Comparison of ENCODE assay signal across 8 mouse cellular contexts in genomic region chr11:69621571-69622268, GRCm38 (mm10). TPM values are rescaled to one million over a fixed set of nuclear protein-coding genes. Genes with fewer than 3 reads are reported as not detected.
A peak's percentile ranks its signal among the peaks of the same experiment; 100 is the strongest.
DNase-seq lines count a peak whose midpoint lies in the region; ATAC-seq and TF ChIP-seq lines count a peak whose summit lies in the region.

Gene Sat2 (plus strand): TSS chr11:69622024.

- DNase-seq in right cerebral cortex, postnatal 14 days: peak; percentile 44
- DNase-seq in right cerebral cortex, postnatal 36 days (ENCODE audit: low spot score in 2 of 2): no peak
- DNase-seq in cerebellum, postnatal 4 days (ENCODE audit: low spot score in 2 of 2): peak; percentile 42 to 77
- no peak for DNase-seq in gonadal fat pad, adult 2 months (ENCODE audit: low read depth)
- DNase-seq in spleen, postnatal 4 days (ENCODE audit: low spot score in 2 of 2): no peak

- peak; percentile 49 for ATAC-seq in intestine, postnatal 0 days
- peak; percentile 59; the same call in 1 of the 2 replicates for ATAC-seq in liver, embryonic 12.5 days
- peak; percentile 92 for ATAC-seq in neural tube, embryonic 15.5 days (ENCODE audit: low FRiP score)

- WGBS in intestine, postnatal 0 days: 5% methylated on average over 20 of the region's 20 CpGs
- 4% methylated on average over 20 of the region's 20 CpGs for WGBS in liver, embryonic 12.5 days (ENCODE audit: insufficient replicate concordance)
- under 1% methylated on average over 20 of the region's 20 CpGs for whole genome bisulfite sequencing in neural tube, embryonic 15.5 days

- TF ChIP-seq CTCF in intestine, postnatal 0 days (IDR thresholded peaks at IDR 0.05; ENCODE audit: low read depth): no peak

- no peaks in the 10 kb centered on the region for H3K27me3 ChIP-seq in intestine, postnatal 0 days (replicated peaks; ENCODE audit: control insufficient read depth, insufficient read depth, low read length)
- peaks cover 10% of the 10 kb centered on the region for H3K27me3 ChIP-seq in liver, embryonic 12.5 days (replicated peaks)
- no peaks in the 10 kb centered on the region for H3K27me3 ChIP-seq in neural tube, embryonic 15.5 days (replicated peaks)

- no peaks in the 10 kb centered on the region for H3K36me3 ChIP-seq in intestine, postnatal 0 days (ENCODE audit: control insufficient read depth, insufficient read depth)
- no peaks in the 10 kb centered on the region for H3K36me3 ChIP-seq in liver, embryonic 12.5 days
- H3K36me3 ChIP-seq in neural tube, embryonic 15.5 days: no peaks in the 10 kb centered on the region

- H3K4me1 ChIP-seq in intestine, postnatal 0 days (replicated peaks; ENCODE audit: control insufficient read depth, insufficient read depth, low read length): peaks cover 3% of the 10 kb centered on the region; the same call in 1 of the 2 replicates
- H3K4me1 ChIP-seq in liver, embryonic 12.5 days: peaks cover 51% of the 10 kb centered on the region
- H3K4me1 ChIP-seq in neural tube, embryonic 15.5 days: peaks cover 20% of the 10 kb centered on the region

- peak within 1 kb of the TSS; percentile 70 for H3K4me2 ChIP-seq in intestine, postnatal 0 days (replicated peaks; ENCODE audit: low read depth)
- H3K4me2 ChIP-seq in liver, embryonic 12.5 days: peak within 1 kb of the TSS; percentile 77
- H3K4me2 ChIP-seq in neural tube, embryonic 15.5 days: peak within 1 kb of the TSS; percentile 82

- peak within 1 kb of the TSS; percentile 63 for H3K27ac ChIP-seq in intestine, postnatal 0 days (ENCODE audit: low read depth, low read length)
- peak within 1 kb of the TSS; percentile 81 for H3K27ac ChIP-seq in liver, embryonic 12.5 days
- H3K27ac ChIP-seq in neural tube, embryonic 15.5 days (replicated peaks): peak within 1 kb of the TSS; percentile 86

- H3K4me3 ChIP-seq in intestine, postnatal 0 days (ENCODE audit: low read depth, low read length): peak within 1 kb of the TSS; percentile 54
- peak within 1 kb of the TSS; percentile 62 for H3K4me3 ChIP-seq in liver, embryonic 12.5 days
- H3K4me3 ChIP-seq in neural tube, embryonic 15.5 days (replicated peaks): peak within 1 kb of the TSS; percentile 56

- H3K9ac ChIP-seq in intestine, postnatal 0 days (ENCODE audit: low read depth, low read length): peak within 1 kb of the TSS; percentile 57
- peak within 1 kb of the TSS; percentile 70 for H3K9ac ChIP-seq in liver, embryonic 12.5 days
- peak within 1 kb of the TSS; percentile 63 for H3K9ac ChIP-seq in neural tube, embryonic 15.5 days (replicated peaks)

- no peaks in the 10 kb centered on the region for H3K9me3 ChIP-seq in intestine, postnatal 0 days (ENCODE audit: control insufficient read depth)
- H3K9me3 ChIP-seq in liver, embryonic 12.5 days (replicated peaks): no peaks in the 10 kb centered on the region
- no peaks in the 10 kb centered on the region for H3K9me3 ChIP-seq in neural tube, embryonic 15.5 days (replicated peaks)

RNA-seq across cellular contexts. Expression of gene Sat2, which starts in this region (rescaled TPM):
- polyA plus RNA-seq in gonadal fat pad, adult 2 months (2012; rRNA removed): 10.3 and 11.2 TPM in 2 replicates
- polyA plus RNA-seq in intestine, postnatal 0 days (2015; fragmentation: Nextera tagmentation; extraction: Ambion mirVana): 34.1 and 40.3 TPM in 2 replicates
- polyA plus RNA-seq in liver, embryonic 12.5 days (2016; fragmentation: Nextera tagmentation; extraction: Ambion mirVana): 11.5 and 12.4 TPM in 2 replicates
- 22.0 and 24.7 TPM in 2 replicates for polyA plus RNA-seq in neural tube, embryonic 15.5 days (2015; fragmentation: Nextera tagmentation; extraction: Ambion mirVana)

Comparison
In these comparisons a context has a peak if more than half of its experiments do, and no peak if none do; other contexts are left out.
1. DNase-seq: peak in right cerebral cortex, postnatal 14 days (single experiment) and cerebellum, postnatal 4 days (2 of 2); none in right cerebral cortex, postnatal 36 days (0 of 2), gonadal fat pad, adult 2 months (single experiment) and spleen, postnatal 4 days (0 of 2).
2. Peak in every context shown above with its lines, with median percentiles within 50 percentile points of each other: ATAC-seq, H3K27ac ChIP-seq, H3K4me2 ChIP-seq, H3K4me3 ChIP-seq and H3K9ac ChIP-seq.